Mouse (Mus musculus) spleen, adult 12 weeks (tissue): ENCODE measurements around the gene Slc25a17.

Experiments
- DNase-seq: peaks from one replicate; pipeline ENCODE4 v3.0.0; 2022; ENCODE audit warnings: low spot score

Slc25a17 gene

GRCm38 (mm10) chr15:81301193-81302070, 59.2 kb downstream of the Slc25a17 start:
- DNase-seq = peak; percentile 49

- DNase-seq = no peak
These were observed 60.0 kb downstream of the Slc25a17 start for GRCm38 (mm10) chr15:81300520-81301069.

- no peak for DNase-seq
These were observed 61.1 kb downstream of the Slc25a17 start for GRCm38 (mm10) chr15:81299549-81299948.

GRCm38 (mm10) chr15:81298213-81298612, 62.4 kb downstream of the Slc25a17 start:
- DNase-seq = no peak

- DNase-seq = no peak
These were observed 63.1 kb downstream of the Slc25a17 start for GRCm38 (mm10) chr15:81297543-81297942.

GRCm38 (mm10) chr15:81294897-81295296, 65.7 kb downstream of the Slc25a17 start:
- DNase-seq = no peak

- no peak for DNase-seq
These were observed 66.2 kb downstream of the Slc25a17 start for GRCm38 (mm10) chr15:81294386-81294785.

GRCm38 (mm10) chr15:81290747-81291146, 69.9 kb downstream of the Slc25a17 start:
- DNase-seq = no peak

GRCm38 (mm10) chr15:81290230-81290629, 70.4 kb downstream of the Slc25a17 start:
- no peak for DNase-seq

- DNase-seq = no peak
These were observed 76.4 kb downstream of the Slc25a17 start for GRCm38 (mm10) chr15:81284121-81284734.

GRCm38 (mm10) chr15:81278699-81279098, 81.9 kb downstream of the Slc25a17 start:
- DNase-seq = no peak

GRCm38 (mm10) chr15:81277928-81278327, 82.7 kb downstream of the Slc25a17 start:
- DNase-seq = no peak

- DNase-seq = no peak
These were observed 87.3 kb downstream of the Slc25a17 start for GRCm38 (mm10) chr15:81273361-81273760.

- DNase-seq = no peak
These were observed 88.1 kb downstream of the Slc25a17 start for GRCm38 (mm10) chr15:81272305-81273053.
